Mouse (Mus musculus): ENCODE measurements around the gene Spata2. TPM values are rescaled to one million over a fixed set of nuclear protein-coding genes. Genes with fewer than 3 reads are reported as not detected.

Spata2 gene
- polyA plus RNA-seq, 2 experiments from 2014 or later, result 10.5 to 20.9 TPM

DNA sequence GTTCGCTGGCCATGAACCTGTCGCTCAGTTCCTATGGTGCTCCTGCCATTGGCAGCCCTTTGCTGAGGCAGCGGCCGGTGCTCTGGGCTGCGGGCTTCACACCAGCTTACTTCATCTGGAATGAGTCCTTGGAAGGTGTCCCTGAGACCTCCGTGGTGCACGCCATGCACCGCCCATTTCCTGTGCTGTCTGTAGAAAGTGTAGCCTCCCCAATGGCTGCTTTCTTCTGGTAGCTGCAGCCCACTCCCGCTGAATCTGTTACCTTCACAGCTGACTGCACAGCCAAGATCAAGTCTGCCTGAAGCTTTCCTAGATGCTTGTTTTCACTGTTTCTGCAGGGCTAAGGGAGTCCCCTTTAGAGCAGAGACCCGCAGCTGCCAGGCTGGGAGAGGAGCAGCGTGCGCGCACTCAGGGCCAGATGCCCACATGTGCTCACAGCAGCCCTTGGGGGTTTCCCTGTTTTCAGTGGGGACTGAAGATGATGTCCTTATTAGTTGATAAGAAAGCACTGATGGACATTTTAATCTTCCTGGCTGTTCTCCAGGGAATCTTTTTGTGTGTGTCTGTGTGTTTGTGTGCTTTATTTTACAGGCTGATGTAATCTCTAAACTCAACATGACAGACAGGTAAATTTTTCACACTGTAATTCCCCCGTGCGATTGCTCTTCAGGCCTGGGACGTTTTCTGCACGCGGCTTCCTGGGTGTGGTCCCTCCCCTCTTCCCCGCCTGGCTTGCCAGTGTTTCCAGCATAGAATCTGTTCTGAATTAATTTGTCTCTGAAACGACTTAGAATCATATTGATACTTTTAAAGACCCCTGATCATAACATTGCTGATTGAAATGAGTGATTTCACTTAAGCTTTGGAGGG, 46.5 kb downstream of the Spata2 start:
- peak; percentile 84 for ATAC-seq

DNA sequence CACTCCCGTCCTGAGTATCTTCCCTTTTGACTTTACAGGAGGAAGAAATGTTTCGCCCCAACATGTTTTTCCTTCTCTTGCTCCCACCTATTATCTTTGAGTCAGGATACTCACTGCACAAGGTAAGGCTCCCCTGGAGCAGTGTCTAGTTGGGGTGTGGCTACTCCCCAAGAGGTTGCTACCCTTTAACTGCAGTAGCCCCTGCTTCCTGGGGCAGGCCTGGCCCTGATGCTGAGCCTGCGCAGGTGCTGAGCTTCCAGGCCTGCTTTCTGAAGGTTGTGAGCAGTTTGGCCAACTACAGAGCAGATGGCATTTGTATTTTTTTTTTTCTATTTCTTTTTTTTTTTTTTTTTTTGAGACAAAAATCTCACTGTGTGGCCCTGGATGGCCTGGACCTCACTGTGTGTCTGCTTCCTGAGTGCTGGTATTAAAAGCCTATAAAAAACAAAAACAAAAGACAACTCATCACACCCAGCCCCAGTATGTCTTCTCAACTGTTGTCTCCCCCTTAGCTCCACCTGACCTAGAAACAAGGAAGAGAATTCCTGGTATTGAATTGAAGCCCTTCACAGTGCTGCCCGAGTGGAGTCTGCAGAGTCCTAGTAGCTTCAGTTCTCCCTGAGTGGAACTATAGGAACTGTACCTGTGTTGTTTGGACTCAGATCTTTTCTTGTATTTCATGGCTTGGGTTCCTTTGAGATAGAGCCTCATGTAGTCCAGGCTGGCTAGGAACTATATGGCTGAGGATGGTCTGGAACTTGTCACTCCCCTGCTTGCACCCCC, 49.1 kb downstream of the Spata2 start:
- no peak for ATAC-seq

DNA sequence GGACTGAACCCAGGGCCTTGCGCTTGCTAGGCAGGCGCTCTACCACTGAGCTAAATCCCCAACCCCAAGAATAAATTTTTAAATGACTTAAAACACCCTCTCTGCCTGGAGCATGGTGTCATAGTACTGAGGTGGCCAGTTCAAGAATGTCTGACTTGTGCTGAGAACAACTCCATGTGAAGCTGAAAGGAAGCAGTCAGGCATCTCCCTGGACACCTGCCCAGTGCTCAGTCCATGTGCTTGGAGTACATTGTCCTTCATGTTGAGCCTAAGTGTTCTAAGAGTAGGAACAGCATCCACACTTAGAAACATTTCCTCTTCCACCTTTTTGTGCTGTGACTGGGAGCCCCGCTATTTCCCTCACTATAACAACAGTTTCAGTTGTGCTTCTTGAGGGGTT, 53.3 kb downstream of the Spata2 start:
- ATAC-seq, result no peak

DNA sequence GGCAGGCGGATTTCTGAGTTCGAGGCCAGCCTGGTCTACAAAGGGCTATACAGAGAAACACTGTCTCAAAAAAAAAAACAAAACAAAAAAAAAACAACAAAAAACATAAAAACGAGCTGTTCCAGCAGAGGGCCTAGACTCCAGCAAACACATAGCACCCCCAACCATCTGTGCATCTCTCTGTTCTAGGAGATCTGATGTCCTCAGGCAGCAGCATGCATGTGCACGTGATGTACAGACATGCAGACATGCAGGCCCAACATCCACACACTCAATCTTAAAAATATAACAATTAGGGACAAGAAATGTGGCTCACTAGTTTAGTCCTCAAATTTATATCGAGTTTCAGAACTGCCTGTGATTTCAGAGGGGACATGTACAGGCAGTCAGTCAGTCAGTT, 56.3 kb downstream of the Spata2 start:
- ATAC-seq, result no peak

DNA sequence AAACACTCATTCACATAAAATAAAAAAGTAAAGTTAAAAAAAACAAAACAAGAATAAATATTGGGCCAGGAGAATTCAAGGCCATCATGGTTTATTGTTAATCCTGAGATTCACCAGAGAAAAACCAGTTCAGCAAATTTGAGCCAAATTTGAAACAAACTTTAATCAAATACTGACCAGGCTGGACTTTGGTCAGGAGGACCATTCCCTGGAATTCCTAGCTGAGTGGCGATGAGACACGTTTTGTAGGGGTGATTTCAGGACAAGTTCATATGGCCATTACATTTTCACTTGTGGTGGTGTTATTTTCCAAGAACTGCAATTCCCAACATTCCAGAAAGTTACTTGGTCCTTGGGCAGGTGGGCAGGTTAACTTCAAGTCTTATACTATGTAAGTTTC, 57.1 kb downstream of the Spata2 start:
- ATAC-seq, result no peak

DNA sequence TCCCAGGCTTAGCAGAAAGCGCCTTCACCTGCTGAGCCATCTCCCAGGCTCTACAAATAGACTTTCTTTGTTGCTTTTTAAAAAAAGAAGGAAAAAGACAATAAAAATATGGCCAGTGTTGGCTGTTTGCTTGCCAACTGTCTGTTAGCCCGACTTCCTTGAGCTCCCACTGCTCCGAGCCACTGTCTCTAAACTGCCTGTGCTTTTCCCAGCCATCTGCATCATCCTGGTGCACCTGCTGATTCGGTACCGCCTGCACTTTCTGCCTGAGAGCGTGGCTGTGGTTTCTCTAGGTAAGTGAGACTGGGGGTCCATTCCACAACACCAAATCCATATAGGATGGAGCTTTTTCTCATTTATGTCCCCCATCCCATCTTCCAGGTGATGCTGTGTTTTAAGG, 58.1 kb downstream of the Spata2 start:
- ATAC-seq, result no peak

DNA sequence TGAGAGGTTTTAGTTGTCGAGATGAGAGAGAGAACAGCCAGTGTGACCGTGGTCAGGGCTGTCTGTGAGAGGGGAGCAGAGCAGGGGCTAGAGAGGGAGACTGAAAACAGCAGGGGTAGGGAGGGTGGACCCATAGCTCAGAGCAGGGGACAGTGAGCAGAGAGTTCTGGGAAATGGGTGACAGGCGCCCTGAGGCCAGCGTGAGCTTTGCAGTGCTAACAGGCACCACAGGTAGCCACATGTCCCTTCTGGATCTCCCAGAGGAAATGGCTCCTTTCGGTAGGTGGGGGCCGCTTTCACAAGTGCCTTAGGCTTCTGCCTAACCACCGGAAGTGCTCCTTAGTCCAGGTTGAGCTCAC, 61.3 kb downstream of the Spata2 start:
- no peak for ATAC-seq

Other genes with a start within 250 kb of the Spata2 start
- 1 to 10 TPM; 6.3 to 9.4 TPM for gene B4galt5, start 143.7 kb downstream of the Spata2 start, polyA plus RNA-seq (2017; shearing (Covaris generic))
- gene Slc9a8, start 71.2 kb downstream of the Spata2 start, polyA plus RNA-seq (2017; shearing (Covaris generic)), result 10 to 100 TPM; 42.4 to 75.1 TPM
- gene Rnf114, start 242 bp downstream of the Spata2 start, polyA plus RNA-seq (2017; shearing (Covaris generic)), result 100 to 1,000 TPM; 187 to 302 TPM
- under 1 TPM in 1 of 2 experiments, not detected in 1; 0.27 TPM for gene Snai1, start 45.3 kb upstream of the Spata2 start, polyA plus RNA-seq (2017; shearing (Covaris generic))
- 100 to 1,000 TPM; 373 to 544 TPM for gene Ube2v1, start 139.2 kb upstream of the Spata2 start, polyA plus RNA-seq (2017; shearing (Covaris generic))
- gene Gm20431, start 168.6 kb upstream of the Spata2 start, polyA plus RNA-seq (2017; shearing (Covaris generic)), result not detected
- 1 to 10 TPM in 1 of 2 experiments, under 1 TPM in 1; 0.70 to 2.7 TPM for gene Cebpb, start 196.0 kb upstream of the Spata2 start, polyA plus RNA-seq (2017; shearing (Covaris generic))
- gene Tmem189, start 196.9 kb upstream of the Spata2 start, polyA plus RNA-seq (2017; shearing (Covaris generic)), result 10 to 100 TPM; 12.2 to 16.0 TPM